Mouse (Mus musculus) bone marrow macrophage, adult 2 months (primary cell): Measurements from ENCODE around the gene Rnf123.

Source experiments
- CTCF ChIP-seq: IDR thresholded peaks from 2 replicates; pipeline ENCODE4 v1.5.1; 2012; ENCODE audit warnings: low read depth, mild to moderate bottlenecking, low read length, moderate library complexity
- POLR2A ChIP-seq: IDR thresholded peaks from 2 replicates; pipeline ENCODE4 v1.6.1; 2012; ENCODE audit warnings: mild to moderate bottlenecking, low read depth, low read length, borderline replicate concordance

- TF ChIP-seq CTCF, result no peak
- TF ChIP-seq POLR2A, result no peak
Measured at GRCm38 (mm10) chr9:108085261-108085660, 2.1 kb upstream of the Rnf123 start.
